Mouse (Mus musculus) B cell, adult 67 days (primary cell): ENCODE data around the gene Dnajb6. TPM values are rescaled to one million over a fixed set of nuclear protein-coding genes. Genes with fewer than 3 reads are reported as not detected.

Experiments
- total RNA-seq, 2 experiments: library from RNA; stranded (reverse); gene quantifications; 4 replicates each; pipeline ENCODE4 v1.2.4; 2023

Gene Dnajb6
- 100 to 1,000 TPM; 280 to 307 TPM for total RNA-seq

DNA sequence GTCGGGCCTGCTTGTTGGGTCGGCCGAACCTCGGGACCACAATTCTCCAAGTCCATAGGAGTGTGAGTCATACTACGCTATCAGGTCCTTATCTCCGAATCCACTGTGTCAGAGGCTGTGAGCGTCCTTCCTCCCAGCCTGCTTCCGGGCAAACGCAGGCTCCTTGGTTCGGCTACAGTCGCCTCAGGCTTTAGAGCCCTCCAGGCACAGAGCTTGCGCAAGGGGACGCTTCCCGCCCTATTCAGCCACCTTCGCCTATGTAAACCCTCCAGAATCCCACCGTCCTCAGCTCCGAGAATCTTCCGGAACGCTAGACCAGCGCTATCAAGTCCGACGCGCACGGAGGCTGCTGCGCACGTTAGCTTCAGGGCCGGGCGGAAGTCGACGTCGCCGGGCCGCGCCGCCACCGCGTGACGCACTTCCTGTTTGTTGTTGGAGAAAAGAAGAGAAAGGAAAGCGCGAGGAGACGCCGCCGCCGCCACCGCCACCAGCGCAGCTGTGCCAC is at the start of gene Dnajb6, which contains the start of gene Gm5129:
Gene Dnajb6 (plus strand): TSS at position 132 of the 505 bp plus-strand sequence.
Gene Gm5129 (minus strand): TSS at position 380 of the 505 bp plus-strand sequence.

Other genes starting within 250 kb of the Dnajb6 start
- gene Ube3c, start 166.4 kb upstream of the Dnajb6 start, total RNA-seq: 10 to 100 TPM; 45.2 to 45.4 TPM
- 10 to 100 TPM; 21.7 to 24.3 TPM for gene Gm5129, start 248 bp downstream of the Dnajb6 start, total RNA-seq